Mouse (Mus musculus): ENCODE data around the gene 4930562C15Rik.

Gene 4930562C15Rik

DNA sequence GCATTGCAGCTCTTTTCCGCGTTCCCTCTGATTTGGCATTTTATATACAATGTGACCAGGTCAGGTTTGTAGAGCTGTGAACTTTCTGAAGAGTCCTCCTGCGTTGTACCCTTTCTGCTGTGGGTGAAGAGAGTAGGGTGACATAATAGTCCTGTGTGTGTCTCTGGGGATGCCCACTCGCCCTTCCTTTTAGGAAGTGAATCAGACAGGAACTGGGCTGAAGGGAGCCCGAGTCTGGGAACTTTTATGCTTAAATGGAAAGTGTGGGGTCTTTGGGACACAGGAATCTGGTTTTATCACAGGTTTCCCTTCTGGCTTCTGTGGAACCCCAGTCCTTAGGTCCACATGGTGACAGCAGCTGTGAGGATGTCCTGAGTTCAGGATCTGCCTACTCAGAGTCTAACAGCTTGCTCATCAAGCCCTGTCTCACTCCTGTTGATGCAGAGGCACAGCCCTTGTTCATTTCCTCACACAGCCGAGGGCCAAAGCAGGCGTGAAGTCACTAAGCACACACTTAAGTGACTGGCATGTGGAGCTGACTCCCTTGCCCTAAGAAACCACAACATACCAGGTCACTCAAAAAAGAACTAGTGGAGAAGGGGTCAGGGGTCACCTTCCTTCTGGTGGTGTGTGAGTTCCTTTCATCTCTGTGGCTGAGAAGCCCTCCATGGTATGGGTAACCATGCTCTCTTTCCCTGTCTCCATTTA, 59.1 kb downstream of the 4930562C15Rik start:
- DNase-seq = no peak

DNA sequence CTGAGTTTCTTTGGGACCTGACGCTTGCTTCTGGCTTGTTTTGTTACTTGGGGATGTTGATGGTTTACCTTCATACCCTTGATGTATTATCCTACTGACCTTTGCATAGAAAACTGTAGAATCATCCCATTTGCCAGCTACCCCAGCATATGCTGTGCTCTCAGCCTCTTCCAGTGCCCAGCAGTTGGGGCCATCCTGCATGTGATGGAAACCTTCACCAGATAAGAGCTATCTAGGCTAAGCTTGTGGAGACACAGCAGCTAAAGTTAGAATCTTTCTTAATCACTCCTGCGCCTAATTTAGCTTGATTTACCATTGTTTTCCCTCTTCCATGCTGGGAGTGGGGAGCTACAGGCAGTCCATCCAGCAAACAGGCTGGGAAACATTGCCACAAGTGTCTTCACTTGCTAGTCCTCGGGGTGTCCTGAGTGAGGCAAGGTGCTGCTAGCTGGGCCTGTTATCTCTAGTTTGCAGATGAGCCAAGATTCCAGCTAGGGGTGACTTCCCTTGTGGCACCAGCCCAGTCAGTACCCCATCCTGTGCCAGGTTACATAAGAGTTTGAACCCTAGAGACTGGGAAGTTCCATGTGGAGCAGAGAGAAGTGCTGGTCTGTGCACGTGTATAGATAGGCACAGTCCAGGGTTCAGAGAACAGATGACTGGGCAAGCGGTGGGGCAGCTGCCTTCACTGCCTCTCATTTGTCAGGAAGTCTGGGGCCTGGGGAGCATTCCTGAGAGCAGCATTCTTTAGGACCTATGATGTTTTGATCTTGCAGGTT, 61.2 kb downstream of the 4930562C15Rik start:
- DNase-seq = peak; percentile 46

DNA sequence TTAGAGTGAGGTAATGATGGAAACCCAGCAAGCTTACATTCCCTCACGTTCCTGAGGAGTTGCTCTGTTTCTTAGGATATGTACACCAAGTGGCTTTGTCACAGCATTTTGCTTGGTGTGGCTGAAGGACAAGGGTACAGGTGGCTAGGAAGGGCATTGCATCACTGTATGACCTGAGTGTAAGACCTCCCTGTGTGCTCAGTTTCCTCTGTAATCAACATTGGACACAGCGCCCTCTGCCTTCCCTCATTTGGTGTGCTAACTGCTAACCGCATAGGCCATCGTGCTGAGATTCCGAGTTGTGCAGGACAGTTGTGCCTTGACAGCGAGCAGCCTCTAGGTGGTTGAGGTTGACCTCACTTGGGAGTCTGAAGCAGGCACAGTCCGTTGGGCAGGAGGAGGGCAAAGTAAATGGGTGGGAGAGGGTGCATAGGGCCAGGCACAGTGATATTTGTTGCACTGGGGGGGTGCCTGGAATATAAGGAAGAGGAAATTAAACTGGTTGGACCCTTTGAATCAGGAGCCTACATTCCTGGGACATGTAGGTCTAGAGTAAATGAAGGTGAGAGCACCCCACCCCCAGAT, 62.0 kb downstream of the 4930562C15Rik start:
- no peak for DNase-seq

DNA sequence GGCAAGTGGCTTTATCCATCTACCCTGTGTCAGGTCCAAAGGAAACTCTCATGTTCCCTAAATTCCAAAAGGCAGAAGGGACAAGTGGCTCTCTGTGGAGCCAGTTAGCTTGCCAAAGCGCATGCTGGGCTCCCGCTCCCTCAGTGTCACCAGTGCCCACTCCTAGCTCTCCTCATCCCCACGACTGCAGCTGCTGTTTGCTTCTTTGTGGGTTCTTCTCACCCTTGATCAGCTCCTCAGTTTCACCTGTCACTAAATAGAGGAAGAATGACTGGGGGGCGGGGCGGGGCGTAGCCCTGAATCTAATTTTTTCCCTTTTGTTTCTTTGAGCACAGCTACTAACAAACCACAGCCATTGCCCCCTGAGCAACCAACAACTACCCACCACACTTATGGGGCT, 63.7 kb downstream of the 4930562C15Rik start:
- DNase-seq = no peak

DNA sequence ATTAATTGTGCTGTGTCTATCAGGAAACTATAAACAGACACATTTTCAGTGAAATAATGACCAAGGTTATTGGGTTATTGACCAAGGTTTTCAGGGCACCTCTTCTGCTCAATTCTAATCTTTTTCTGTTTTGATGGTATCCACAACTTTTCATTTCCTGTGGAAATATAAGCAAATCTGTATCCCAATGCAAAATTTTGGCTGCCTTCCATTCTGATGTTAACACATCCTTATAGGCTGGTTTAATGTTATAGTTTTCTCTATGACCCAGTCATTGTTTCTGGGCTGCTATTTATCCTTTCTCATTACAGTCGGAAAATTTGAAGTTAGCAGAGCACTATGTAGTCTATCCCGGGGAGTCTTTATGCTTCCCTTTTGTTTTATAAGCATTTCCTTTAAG, 64.5 kb downstream of the 4930562C15Rik start:
- no peak for DNase-seq

DNA sequence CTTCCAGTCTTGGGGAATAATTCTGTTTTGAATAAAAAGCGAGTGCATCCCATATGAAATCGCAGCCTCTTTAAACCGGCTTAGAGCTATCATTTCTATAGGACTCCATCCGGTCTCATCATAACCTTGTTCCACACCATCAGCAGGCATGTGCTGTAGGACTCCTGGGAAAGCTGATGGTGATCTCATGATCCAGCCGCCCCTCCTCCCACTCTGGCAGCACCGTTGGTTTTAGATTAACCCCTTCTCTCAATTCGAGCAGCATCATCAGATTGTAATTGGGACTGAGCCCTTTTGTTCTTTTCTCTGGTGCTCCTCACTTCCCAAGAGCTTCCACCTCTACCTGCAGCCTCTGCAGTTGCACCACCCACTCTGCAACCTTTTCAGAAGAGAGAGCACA, 66.0 kb downstream of the 4930562C15Rik start:
- peak; percentile 40 for DNase-seq

DNA sequence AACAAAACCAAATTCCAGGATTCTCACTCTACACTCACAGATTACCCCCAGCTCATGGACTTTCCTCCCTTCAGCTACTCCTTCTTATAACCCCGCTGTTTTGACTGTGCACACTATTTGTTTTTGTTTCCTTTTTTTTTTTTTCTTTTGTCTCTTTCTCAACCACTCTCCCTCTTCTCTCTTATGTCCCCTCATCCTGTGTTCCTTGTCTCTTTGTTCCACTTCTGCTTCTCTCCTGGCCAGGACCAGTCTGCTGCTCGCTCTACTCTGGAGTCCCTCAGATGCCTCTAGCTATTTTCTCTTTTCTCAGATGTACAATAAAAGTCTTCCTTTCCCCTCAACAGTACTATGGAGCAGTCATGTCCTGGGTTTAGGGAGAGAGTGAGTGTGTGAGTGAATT, 67.2 kb downstream of the 4930562C15Rik start:
- no peak for DNase-seq

DNA sequence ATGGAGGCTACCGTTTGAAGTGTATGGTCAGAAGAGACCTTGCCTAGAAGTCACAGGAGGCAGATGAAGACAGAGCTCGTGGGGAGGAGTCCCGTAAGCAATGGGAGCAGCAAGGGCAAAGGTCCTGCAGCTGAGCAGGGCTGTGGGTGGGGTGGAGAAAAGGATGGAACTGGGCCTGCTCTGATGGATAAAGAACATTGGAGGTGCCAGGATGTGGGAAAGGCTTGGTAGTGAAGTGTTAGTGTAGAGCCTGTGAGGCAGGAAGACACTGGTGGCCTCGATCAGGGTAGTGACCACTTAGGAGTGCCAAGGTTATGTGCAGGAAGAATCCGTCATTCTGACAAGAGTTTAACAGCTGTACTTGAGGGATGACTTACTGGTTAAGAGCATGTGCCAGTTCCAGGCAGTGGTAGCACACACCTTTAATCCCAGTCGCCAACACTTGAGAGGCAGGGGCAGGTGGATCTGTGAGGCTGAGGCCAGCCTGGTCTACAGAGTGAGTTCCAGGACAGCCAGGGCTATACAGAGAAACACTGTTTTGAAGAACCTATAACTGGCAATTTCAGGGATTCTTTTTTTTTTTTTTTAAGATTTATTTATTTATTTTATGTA, 68.4 kb downstream of the 4930562C15Rik start:
- DNase-seq = no peak

DNA sequence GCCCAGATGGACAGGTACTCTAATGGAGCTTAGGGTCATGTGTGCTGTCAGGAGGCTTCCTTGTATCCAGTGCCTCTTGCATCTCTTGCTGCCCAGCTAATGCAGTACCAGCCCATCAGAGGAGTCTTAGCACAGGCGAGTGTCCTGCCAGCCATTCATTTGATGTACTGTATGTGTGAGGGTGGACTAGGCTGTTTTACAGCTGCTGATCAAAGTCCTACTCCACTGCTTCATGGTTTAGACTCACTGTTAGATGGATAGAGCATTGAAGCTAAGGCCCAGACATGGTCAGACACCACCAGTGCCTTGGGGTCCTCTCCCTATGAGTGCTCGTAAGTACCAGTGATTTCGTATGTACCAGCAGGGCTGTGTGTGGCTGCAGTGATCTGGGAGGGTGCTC, 69.7 kb downstream of the 4930562C15Rik start:
- DNase-seq = no peak

DNA sequence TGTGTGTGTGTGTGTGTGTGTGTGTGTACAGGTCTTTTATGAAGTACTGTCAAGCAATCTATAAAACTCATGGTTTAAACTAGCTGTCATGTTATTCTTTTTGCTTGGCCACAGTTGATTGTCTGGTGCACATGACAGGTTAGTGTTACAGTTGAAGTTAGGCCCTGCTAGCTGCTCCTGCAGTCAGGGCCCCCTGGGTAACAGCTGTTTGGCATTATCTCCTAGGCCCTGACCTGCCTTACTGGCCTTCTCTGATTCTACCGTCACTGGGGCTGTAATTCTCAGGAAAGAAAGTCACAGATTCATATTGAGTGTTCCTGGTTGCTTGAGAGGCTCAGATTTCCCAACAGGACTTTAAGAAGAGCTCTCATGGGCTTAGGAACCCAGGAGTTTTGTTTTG, 70.4 kb downstream of the 4930562C15Rik start:
- no peak for DNase-seq

DNA sequence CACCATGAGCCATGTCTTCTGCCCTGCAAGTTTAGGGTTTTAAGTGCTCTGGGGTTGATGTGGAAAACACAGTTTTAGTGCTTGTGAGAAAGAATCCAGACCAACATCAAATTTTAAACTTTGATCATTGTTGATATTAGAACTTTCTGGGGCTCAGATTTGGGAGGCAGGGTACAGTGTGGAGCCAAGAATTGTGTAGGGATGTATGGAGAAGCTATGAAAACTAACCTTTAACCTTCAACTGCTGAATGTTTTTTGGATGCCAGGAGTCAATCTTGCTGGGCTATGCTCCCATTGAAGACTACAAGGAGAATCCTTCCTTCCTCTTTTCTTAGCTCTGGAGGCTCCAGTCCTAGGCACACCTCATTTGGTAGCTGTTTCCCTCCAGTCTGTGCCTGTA, 71.3 kb downstream of the 4930562C15Rik start:
- no peak for DNase-seq

DNA sequence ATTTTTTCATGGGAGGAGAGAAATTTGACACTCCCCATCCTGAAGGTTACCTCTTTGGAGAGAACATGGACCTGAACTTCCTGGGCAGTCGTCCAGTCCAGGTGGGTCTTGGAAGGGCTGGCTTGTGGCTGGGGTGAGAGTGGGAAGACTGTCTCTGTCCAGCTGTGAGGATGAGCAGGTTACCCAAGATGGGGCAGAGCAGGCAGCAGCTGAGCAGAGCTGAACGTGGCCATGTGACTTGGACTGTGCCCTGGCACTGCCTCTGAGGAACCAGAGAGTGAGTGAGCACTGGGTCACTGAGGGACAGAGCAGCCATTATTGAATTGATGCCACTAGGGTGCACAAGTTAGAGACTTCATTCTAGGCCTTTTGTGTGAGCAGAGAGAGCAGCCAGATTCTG, 72.2 kb downstream of the 4930562C15Rik start:
- DNase-seq = no peak

DNA sequence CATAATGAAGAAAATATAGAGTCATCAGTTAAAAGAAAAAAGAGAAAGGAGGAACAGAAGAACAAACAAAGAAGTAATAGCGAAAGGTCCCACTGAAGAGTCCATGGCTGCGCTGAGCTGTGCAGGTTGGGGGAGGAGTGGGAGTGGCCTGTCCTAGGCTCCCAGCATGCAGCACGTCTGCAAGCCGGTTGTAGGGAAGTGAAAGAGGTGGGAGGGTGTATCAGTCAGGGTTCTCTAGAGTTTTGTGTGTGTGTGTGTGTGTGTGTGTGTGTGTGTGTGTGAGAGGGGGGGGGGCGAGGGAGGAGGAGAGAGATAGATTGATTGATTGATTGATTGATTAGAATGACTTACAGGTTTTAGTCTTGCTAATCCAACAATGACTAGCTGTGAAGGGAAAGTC, 72.8 kb downstream of the 4930562C15Rik start:
- no peak for DNase-seq

DNA sequence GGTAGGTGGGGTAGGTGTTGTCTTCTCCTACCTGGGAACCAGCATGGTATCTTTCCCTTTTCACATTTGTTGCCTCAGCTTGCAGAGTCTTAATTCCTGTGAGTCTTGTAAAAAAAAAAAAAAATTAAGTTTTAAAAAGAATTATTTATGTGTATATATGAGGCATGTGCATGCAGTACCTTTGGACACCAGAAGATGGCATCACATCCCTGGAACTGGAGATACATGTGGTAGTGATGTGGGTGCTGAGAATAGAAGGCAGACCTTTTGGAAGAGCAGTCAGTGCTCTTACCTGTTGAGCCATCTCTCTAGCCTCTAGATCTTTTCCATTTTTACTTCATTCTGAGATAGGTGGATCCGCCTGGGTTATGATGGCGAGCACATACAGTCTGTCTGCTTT, 74.5 kb downstream of the 4930562C15Rik start:
- no peak for DNase-seq

DNA sequence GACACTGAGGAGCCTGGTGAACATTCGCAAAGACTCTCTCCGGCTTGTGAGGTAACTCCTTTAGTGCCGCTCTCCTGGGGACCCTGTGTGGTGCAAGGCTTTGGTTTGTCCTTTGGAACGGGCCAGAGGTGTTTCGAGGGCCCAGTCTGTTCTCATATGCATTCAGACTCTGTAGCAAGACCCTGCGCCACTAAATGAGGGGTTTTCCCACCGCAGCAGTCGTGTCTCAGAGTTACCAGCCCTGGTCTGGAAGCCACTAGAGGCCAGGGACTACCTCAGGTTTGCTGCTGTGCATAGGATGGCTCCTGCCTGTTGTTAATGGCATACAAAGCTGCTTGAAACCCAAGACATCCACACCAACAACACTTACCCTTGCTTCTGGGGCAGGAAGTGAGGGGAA, 75.5 kb downstream of the 4930562C15Rik start:
- no peak for DNase-seq

DNA sequence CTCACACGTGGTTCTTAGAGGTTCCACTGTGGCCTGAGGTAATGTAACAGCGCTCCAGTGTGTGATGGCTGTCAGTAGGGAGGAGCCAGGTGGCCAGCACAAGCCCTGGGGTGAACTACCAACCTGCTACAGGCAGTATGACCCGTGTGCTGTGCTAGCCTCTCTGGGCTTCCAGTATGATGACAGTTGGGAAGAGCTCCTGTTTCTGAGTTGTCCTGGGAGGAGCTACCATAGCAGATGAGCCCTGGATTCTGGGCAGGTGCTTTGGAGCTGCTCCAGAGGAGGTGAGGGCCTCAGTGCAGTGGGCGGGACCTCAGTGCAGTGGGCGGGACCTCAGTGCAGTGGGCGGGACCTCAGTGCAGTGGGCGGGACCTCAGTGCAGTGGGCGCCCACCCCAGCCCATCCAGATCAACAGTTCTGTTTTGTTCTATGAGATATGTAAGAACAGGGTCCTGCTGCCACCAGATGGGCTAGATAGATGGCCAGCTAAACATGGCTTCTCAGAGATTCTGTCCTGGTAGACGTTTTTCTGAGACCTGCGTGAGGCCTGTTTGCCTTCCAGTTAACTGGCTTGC, 76.9 kb downstream of the 4930562C15Rik start:
- DNase-seq = no peak

DNA sequence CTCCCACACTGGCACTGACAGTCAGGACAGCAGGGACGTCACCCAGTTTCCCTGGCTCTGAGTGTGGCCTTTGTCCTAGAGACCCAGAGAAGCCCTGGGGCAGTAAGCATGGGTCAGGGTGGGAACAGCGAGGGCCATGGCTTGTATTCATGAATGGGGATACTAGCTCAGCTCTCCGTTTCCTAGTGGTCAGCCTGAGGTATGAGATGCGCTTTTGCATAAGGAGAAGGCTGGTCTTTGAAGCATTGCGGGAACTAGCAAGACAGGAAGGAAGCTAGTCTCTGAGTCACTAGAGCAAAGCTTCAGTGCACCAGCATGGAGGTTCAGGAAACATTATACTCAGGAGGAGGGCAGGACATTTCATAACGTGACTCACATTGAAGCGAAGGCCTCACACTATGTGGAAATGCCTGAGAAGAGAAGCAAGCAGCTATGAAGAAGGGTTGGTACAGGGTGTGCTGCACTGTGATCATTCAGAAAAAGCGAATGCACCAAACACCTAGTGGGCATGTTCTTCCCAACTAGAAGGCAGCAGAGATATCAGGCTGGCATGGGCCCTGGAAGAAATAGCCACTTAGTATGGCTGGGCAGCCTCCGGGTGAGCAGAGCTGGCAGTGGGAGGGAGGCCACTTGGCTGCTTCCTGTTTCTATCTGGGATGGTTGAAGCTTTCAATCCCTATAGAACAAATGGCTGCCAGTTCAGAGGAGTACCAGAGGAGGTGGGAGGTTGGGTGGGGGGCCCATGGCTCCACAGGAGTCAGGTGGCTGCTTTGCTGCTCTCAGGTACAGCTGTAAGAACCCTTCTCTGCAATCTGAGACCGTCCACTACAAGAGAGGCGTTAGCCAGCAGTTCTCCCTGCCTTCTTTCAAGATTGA, 77.9 kb downstream of the 4930562C15Rik start:
- DNase-seq = no peak

DNA sequence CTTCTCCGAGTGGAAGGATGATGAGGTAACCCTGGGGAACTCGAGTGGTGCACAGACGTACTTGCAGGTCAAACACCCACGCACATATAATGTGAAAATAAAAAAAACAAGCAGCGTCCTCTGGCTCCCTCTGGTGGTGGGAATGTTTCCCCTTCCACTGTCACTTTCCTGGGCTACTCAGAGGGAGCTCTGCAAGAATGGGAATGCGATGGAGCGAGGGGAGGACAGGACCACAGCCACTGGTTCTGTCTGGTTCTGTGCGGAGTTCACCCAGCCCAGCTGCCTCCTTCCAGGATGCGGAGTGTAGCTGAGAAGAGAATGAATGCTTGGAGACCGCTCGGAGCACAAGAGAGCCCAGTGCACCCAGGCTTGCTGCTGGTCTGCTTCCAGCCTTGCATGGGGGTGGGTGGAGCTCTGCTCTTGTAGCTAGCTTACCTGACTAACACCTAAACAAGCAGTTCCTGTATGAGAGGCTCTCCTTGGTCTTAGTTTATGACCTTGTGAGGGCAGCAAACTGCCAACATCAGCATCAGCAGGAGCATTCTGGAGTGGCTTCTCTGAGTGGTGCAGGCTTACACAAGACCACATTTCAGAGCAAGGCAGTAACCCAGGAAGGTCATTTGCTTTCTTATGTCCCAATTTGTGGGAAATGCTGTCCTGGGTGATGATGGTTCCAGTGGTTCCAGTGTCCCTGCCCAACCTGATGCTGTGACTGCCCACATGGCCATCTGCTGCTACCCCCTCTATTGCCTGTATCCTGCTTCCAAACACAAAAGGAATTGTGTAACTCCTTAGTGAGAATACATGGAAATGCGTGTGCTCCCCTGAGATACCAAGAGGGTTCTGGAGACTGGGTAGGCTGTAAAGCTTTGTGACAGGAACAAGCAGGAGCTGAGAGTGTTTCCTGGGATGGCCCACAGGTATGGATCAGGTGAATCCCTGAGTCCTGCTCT, 78.8 kb downstream of the 4930562C15Rik start:
- peak; percentile 93 for DNase-seq

DNA sequence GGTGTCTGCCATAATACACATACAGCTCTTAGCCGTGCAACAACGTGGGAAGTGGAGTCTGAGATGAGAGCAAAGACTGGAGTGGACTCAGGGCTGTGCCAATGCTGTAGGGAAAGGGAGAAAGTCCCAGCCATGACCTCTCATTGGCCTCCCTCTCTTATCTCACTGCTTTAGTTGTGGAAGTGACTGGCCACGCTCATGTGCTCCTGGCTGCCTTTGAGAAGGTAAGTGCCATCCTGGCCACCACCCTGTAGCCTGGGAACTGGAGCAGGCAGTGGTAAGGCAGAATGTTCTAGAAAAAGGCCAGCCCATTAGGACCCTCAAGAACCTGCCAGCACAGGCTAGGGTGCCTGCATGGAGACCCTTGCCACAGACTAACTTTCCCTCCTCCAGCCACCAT, 80.7 kb downstream of the 4930562C15Rik start:
- no peak for DNase-seq

DNA sequence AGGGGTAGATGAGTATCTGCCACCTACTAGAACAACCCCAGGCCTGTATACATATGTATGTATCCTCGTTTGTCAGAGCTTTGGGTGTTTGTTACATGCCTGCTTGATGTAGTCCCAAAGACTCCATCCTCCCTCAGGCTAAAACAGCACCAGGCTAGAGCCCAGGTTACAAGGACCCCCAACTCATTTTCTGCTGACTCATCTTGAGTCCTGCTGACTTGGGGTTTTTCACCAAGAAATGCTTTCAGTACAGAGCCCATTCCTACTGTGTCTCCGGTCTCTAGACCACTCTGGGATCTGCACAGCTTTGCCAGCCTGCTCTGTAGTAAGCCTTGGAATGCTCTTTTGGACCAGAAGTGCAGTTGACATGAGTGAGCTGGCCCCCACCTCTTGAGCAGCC, 81.4 kb downstream of the 4930562C15Rik start:
- DNase-seq = no peak

Data from kidney, postnatal 10 days (tissue).